Mouse (Mus musculus) embryonic fibroblast, embryonic 13.5 days (primary cell): ENCODE data around the gene Tagln3. TPM values are rescaled to one million over a fixed set of nuclear protein-coding genes. Genes with fewer than 3 reads are reported as not detected.

ENCODE experiments used
- H3K27ac ChIP-seq: 2 replicates; pipeline ENCODE4 v1.5.1; 2012; ENCODE audit warnings: low read length, control low read depth, inconsistent platforms; ENCODE audit not compliant: insufficient read depth
- H3K4me1 ChIP-seq: 2 replicates; pipeline ENCODE4 v1.6.1; 2011; ENCODE audit warnings: low read length; ENCODE audit not compliant: control insufficient read depth, insufficient read depth
- H3K4me3 ChIP-seq: 2 replicates; pipeline ENCODE4 v1.5.1; 2011; ENCODE audit warnings: mild to moderate bottlenecking, control low read depth, low read length; ENCODE audit not compliant: insufficient read depth
- CTCF ChIP-seq: IDR thresholded peaks from 2 replicates; pipeline ENCODE4 v1.5.1; 2011; ENCODE audit warnings: mild to moderate bottlenecking, control low read depth, low read length, moderate library complexity, borderline replicate concordance; ENCODE audit not compliant: insufficient read depth
- POLR2A ChIP-seq: IDR thresholded peaks from 2 replicates; pipeline ENCODE4 v1.6.1; 2011; ENCODE audit warnings: low read depth, mild to moderate bottlenecking, control low read depth, low read length, moderate library complexity
- polyA plus RNA-seq: library from polyadenylated mRNA; stranded (reverse); fragments of >200 nt; gene quantifications from 2 replicates; pipeline ENCODE4 v1.2.4, GENCODE M21; 2011; ENCODE audit warnings: low read depth; ENCODE audit not compliant: missing spikeins, insufficient read length

The Tagln3 gene
- polyA plus RNA-seq, 1 experiment: 1.7 TPM

GRCm38 (mm10) chr16:45666136-45666535 lies 58.3 kb downstream of the Tagln3 start:
- Histone ChIP-seq H3K4me3 (no peak overlapping the region), H3K27ac (no peak overlapping the region), H3K4me1 (0 out of 2 replicates have a peak, but pooled peaks cover 3% of the 10 kb centered on the region)
- TF ChIP-seq CTCF: no peak
- no peak for TF ChIP-seq POLR2A

GRCm38 (mm10) chr16:45662381-45662780 lies 62.0 kb downstream of the Tagln3 start:
- H3K4me1 ChIP-seq: 0 out of 2 replicates have a peak, but pooled peaks cover 3% of the 10 kb centered on the region
- TF ChIP-seq POLR2A (no peak), CTCF (no peak)
- no peak overlapping the region for H3K27ac ChIP-seq
- H3K4me3 ChIP-seq: no peak overlapping the region

Other genes starting within 250 kb of the Tagln3 start
- not detected in 2 replicates for gene Gm609, start 231.6 kb downstream of the Tagln3 start, polyA plus RNA-seq
- not detected in 2 replicates for gene Gm17783, start 192.6 kb downstream of the Tagln3 start, polyA plus RNA-seq
- gene Slc9c1, start 189.3 kb downstream of the Tagln3 start, polyA plus RNA-seq: not detected in 2 replicates
- not detected in 2 replicates for gene Gcsam, start 114.2 kb downstream of the Tagln3 start, polyA plus RNA-seq
- gene BC016579, start 70.5 kb downstream of the Tagln3 start, polyA plus RNA-seq: not detected in 2 replicates
- 0.25 TPM in 1 of 2 replicates, not detected in the other for gene Tmprss7, start 30.9 kb downstream of the Tagln3 start, polyA plus RNA-seq
- 19.2 and 25.2 TPM in 2 replicates for gene Abhd10, start 18.3 kb upstream of the Tagln3 start, polyA plus RNA-seq
- 253 and 317 TPM in 2 replicates for gene Phldb2, start 229.0 kb upstream of the Tagln3 start, polyA plus RNA-seq